Mouse (Mus musculus): ENCODE measurements around the gene Prdx5. TPM values are rescaled to one million over a fixed set of nuclear protein-coding genes. Genes with fewer than 3 reads are reported as not detected.

Prdx5 gene
- total and polyA plus RNA-seq, 3 experiments: 130 to 246 TPM; not detected in 1

DNA sequence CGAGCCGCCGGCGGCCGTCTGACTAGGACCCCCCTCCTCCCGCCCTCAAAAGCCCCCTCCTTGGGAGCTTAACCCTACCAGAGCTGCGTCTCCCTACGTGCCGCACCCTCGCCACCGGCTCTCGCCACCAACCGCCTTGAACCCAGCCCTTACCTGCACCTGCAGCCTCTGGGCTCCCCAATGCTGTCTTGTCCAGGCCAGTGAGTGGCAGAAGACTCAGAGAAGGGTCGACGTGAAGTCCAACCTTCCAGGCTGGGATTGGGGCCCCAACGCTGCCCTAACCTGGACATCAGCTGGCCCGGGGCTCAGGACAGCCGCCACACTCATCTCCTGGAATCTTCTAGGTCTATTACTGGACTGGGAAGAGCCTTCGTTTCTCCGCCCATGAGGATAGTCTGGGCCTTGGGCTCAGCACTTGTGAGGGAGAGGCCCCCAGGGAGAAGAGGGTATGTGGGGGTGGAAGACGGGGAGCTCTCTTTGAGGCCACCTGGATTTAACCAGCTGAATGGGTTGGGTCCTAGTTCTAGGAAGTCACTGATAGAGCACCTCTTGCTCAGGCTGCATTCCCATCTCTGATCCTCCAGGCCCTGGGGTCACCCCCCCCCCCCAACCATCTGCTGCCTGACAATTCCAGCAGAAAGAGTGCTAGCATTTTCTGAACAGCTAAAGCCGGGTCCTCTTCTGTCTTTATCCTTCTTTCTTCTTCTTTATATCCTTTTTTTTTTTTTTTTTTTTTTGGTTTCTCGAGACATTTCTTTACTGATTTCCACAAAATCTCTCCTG, 24.5 kb upstream of the Prdx5 start, which contains the start of gene Kcnk4:
TSS of gene Kcnk4 (minus strand) at position 321 of the 783 bp plus-strand sequence.
- no peak within 1 kb of the TSS for H3K27ac ChIP-seq (ENCODE audit: control insufficient read depth, low read depth, low read length)
- H3K4me3 ChIP-seq (ENCODE audit: control insufficient read depth in 1 of 2, insufficient read depth in 1 of 2, low read depth in 2 of 2, low read length in 2 of 2): no peak within 1 kb of the TSS
- H3K79me2 ChIP-seq (ENCODE audit: control insufficient read depth, insufficient read depth, low read length, poor library complexity): no peaks in the 10 kb centered on the region
- no peak for DNase-seq (ENCODE audit: low read depth, low spot score)
- no peaks in the 10 kb centered on the region for H3K36me3 ChIP-seq (ENCODE audit: control insufficient read depth in 1 of 2, insufficient read depth in 2 of 2, low read length in 2 of 2)
- H3K9ac ChIP-seq (ENCODE audit: control insufficient read depth, low read depth, low read length, poor library complexity, severe bottlenecking): no peak within 1 kb of the TSS
- no peak for TF ChIP-seq GABPA (IDR thresholded peaks at IDR 0.05; ENCODE audit: low read depth, low read length)
- no peak for TF ChIP-seq SMC3 (IDR thresholded peaks at IDR 0.05; ENCODE audit: low read depth, low read length)
- TF ChIP-seq JUND (IDR thresholded peaks at IDR 0.05; ENCODE audit: low read depth, low read length): no peak
- no peak for TF ChIP-seq MYB (IDR thresholded peaks at IDR 0.05; ENCODE audit: low read depth, low read length)
- TF ChIP-seq NRF1 (IDR thresholded peaks at IDR 0.05; ENCODE audit: insufficient read depth, low read depth, low read length, poor library complexity, severe bottlenecking): no peak
- no peak for TF ChIP-seq HCFC1 (IDR thresholded peaks at IDR 0.05; ENCODE audit: low read depth, low read length)
- no peak for TF ChIP-seq TAL1 (IDR thresholded peaks at IDR 0.05; ENCODE audit: low read length)
- no peaks in the 10 kb centered on the region for H3K27me3 ChIP-seq (ENCODE audit: control insufficient read depth in 1 of 2, insufficient read depth in 2 of 2, low read length in 2 of 2)
- no peaks in the 10 kb centered on the region for H3K4me1 ChIP-seq (ENCODE audit: control insufficient read depth in 1 of 2, insufficient read depth in 2 of 2, low read length in 2 of 2)
- H3K9me3 ChIP-seq (replicated peaks; ENCODE audit: insufficient read depth, low read length): no peaks in the 10 kb centered on the region

- Histone ChIP-seq H3K9me3 (replicated peaks; ENCODE audit: insufficient read depth, low read length) (no peaks in the 10 kb centered on the region), H3K9ac (ENCODE audit: control insufficient read depth, low read depth, low read length, poor library complexity, severe bottlenecking) (no peak overlapping the region), H3K4me3 (ENCODE audit: control insufficient read depth in 1 of 2, insufficient read depth in 1 of 2, low read depth in 2 of 2, low read length in 2 of 2) (no peak overlapping the region), H3K36me3 (ENCODE audit: control insufficient read depth in 1 of 2, insufficient read depth in 2 of 2, low read length in 2 of 2) (no peaks in the 10 kb centered on the region), H3K4me1 (ENCODE audit: control insufficient read depth in 1 of 2, insufficient read depth in 2 of 2, low read length in 2 of 2) (no peaks in the 10 kb centered on the region), H3K27ac (ENCODE audit: control insufficient read depth, low read depth, low read length) (no peak overlapping the region), H3K27me3 (ENCODE audit: control insufficient read depth in 1 of 2, insufficient read depth in 2 of 2, low read length in 2 of 2) (no peaks in the 10 kb centered on the region), H3K79me2 (ENCODE audit: control insufficient read depth, insufficient read depth, low read length, poor library complexity) (no peaks in the 10 kb centered on the region)
- DNase-seq (ENCODE audit: low read depth, low spot score): no peak
- no peak for TF ChIP-seq NELFE (IDR thresholded peaks at IDR 0.05; ENCODE audit: low read depth, low read length)
- no peak for TF ChIP-seq POLR2AphosphoS2 (IDR thresholded peaks at IDR 0.05; ENCODE audit: low read length)
- no peak for TF ChIP-seq POLR2A (IDR thresholded peaks at IDR 0.05; ENCODE audit: control insufficient read depth in 1 of 2, insufficient read depth in 1 of 2, low read depth in 1 of 2, low read length in 2 of 2, poor library complexity in 1 of 2)
- TF ChIP-seq TCF12 (IDR thresholded peaks at IDR 0.05; ENCODE audit: low read depth, low read length): no peak
- no peak for TF ChIP-seq TAL1 (IDR thresholded peaks at IDR 0.05; ENCODE audit: low read length)
- no peak for TF ChIP-seq MXI1 (IDR thresholded peaks at IDR 0.05; ENCODE audit: low read depth, low read length)
- TF ChIP-seq KAT2A (conservative IDR thresholded peaks at IDR 0.05; ENCODE audit: low read depth, low read length): no peak
- TF ChIP-seq ETS1 (IDR thresholded peaks at IDR 0.05; ENCODE audit: low read depth, low read length): no peak
- TF ChIP-seq ZC3H11A (IDR thresholded peaks at IDR 0.05; ENCODE audit: low read depth, low read length): no peak
- no peak for TF ChIP-seq ZMIZ1 (IDR thresholded peaks at IDR 0.05; ENCODE audit: low read depth, low read length)
- no peak for TF ChIP-seq MAX (IDR thresholded peaks at IDR 0.05; ENCODE audit: low read length)
- no peak for TF ChIP-seq JUND (IDR thresholded peaks at IDR 0.05; ENCODE audit: low read depth, low read length)
These were observed 23.7 kb upstream of the Prdx5 start for GRCm38 (mm10) chr19:6933436-6934194.
